Mouse (Mus musculus) heart, postnatal 14 days (tissue): ENCODE data around the gene Pdgfra. TPM values are rescaled to one million over a fixed set of nuclear protein-coding genes. Genes with fewer than 3 reads are reported as not detected.
A peak's percentile ranks its signal among the peaks of the same experiment; 100 is the strongest.

Experiments
- DNase-seq, 2 experiments: peaks; one replicate each; pipeline ENCODE4 v3.0.0; 2021 to 2022
- intact Hi-C: fragments of 180-260 bp; cut with DNase I; formaldehyde crosslinking; loops from one replicate; pipeline ENCODE4 v1.15.1; 2025
- total RNA-seq, 2 experiments: library from RNA; stranded (reverse); gene quantifications; 2 replicates each; pipeline ENCODE4 v1.2.3; 2021

The Pdgfra gene
- total RNA-seq, 2 experiments from 2014 or later: 35.3 to 44.0 TPM

DNA sequence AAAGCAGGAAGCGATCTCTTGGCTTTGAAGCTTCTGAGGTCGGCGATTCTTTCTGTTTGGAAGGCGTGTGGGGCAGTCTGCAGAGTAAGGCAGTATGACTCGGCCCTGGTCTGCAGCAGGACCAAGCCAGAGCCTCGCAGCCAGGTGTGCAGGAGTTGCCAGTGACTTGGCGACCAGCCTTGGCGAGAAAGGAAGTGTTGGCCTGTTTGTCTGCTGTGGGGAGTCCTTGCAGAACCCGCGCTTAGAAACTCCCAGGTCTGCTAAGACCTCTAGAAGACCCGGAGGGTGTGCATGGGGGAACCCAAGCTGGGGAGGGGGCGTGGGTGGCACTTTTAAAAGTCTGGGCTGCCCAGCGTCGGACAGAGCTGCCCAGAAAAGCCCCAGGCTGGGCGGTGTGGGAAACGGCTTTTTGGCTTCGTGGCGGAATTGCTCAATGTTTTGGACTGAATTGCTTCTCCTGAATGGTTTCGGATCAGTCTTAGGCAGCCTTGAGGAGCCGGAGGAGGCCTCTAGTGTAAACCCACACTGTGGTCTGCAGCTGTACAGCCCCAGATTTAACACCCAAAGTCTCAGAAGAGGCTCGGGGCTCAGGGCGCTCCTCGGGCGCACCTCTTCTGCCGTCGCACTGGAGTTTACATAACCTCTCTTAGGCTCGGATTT, 2.0 kb downstream of the Pdgfra start:
- intact Hi-C loops: loop anchor here (2.0 to 10.0 kb wide), 4 partner anchors 361 to 1389 kb away; partner anchors contain the start of genes Lnx1 and Usp46
- DNase-seq: peak; percentile 62

DNA sequence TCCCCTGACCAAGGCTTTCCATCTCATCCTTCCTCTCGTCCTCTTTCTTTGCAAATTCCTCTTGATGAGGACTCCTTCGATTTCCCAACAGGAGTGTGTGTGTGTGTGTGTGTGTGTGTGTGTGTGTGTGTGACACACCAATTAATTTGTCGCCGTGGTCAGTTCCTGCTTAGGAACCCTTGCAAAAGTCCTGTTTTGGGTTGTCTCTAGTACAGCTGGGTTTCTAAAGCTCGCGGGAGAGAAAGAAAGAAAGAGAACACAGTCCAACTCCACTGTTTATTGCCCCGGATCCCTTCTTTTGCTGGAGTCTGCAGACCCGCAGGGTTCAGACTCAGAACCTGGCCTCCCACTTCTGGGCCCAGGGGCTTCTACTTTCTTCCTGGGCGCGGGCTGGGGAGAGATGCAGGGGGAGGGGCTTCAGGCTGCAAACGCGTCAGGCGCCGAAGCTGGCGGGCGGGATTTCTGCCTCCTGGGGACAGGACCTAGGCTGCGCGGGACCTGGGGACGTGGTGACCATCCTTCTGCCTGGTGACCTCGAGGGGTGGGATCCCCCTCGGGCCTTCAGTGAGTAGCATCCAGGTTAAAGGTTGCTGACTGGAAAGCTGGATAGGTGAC, 2.6 kb downstream of the Pdgfra start:
- intact Hi-C loops: loop anchor here (5.0 to 10.0 kb wide), 6 partner anchors 450 to 1467 kb away; partner anchors contain the start of genes Fip1l1, Lnx1 and Usp46
- peak; percentile 53 to 62 for DNase-seq

DNA sequence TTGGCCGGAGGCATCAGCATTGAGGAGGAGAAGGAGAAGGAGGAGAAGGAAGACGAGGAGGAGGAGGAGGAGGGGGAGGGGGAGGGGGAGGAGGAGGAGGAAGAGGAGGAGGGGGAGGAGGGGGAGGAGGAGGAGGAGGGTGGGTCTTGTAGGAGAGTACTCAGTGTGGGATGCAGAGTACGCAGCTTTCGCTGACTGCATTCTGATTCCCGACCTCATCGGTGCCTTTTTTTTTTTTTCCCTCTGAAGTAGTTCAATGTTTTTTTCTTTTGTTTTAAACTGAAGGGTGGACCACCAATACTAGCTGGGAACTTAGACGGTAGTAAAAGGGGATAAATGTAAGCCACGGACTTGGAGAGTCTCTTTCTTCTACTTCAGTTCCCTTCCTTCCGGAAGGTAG, 3.2 kb downstream of the Pdgfra start:
- intact Hi-C loops: loop anchor here (5.0 to 10.0 kb wide), 6 partner anchors 450 to 1468 kb away; partner anchors contain the start of genes Fip1l1, Lnx1 and Usp46
- DNase-seq: no peak

DNA sequence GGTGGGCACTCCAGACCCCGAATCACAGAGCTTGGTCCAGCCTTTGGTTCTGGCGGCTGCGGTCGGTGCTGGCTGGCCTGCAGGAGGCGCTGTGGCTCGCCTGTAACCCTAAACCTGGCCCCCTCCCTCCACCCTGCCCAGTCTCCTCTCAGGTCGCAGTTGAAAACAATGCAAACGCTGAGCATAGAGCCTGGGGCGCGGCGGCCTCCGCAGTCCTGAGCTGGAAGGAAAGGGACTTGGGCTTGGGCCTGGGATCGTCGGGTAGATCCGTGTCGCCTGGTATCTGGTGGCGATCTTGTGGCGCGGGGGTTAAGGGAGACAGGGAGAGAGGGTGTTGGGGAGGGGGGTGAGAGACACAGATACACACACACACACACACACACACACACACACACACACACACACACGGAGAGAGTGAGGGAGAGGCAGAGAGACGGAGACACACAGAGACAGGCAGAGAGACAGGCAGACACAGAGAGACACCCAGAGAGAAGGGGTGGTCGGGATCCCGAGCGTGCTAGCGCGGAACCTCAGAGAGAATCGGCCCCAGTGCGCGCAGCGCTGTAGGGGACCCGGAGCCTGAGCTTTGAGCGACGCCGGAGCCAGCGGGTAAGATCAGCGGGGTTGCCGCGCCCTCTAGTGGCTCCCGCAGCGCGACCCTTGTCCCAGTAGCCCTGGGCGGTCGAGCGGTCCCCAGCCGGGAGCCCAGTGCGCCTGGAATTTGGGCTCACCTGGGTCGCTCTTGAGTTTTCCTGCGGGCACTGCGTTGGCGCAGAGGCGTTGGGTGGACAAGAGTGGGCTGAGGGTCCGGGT, 3.9 kb downstream of the Pdgfra start:
- peak; percentile 91 to 93 for DNase-seq
- intact Hi-C loops: loop anchor here (1.0 to 10.0 kb wide), 9 partner anchors 451 to 1469 kb away; partner anchors contain the start of genes Fip1l1, Lnx1 and Usp46

DNA sequence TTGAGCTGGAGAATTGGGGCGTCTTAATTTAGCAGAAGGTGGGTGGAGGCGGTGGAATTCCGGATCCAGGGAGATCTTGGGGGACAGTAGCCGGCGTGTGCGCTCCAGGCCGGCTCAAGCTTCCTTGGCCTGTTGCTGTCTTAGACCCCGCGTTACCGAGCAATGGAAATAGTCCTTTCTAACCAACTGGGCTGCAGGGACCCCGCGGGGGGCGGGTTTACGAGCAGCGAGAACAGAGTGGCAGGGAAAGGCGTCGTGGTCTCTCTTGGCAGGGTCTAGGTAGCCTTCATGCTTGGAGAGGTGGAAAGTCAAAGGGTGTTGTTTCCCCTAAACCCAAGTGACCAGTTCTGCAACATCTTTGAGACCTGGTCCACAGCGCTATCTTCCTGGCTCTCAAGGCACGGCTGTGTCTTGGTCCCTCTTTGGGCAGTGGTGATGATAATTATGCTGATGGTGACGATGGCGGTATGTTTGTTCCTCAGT, 4.5 kb downstream of the Pdgfra start:
- peak in 1 of 2 experiments; percentile 33 for DNase-seq

DNA sequence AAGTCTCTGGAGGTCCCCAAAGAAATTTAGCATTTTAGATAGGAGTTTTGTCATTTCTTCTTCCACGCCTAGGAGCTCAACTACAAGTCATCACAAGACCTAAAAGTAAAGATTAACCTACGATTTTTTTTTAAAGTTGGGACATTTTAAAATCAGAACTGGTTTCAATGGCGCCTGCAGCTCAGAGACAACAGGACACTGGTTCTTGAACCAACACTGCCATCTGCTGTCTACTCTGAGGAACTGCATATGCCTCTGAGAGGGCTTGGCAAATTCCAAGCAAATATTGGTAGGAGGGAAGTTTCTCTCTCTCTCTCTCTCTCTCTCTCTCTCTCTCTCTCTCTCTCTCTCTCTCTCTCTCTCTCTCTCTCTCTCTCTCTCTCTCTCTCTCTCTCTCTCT, 4.9 kb downstream of the Pdgfra start:
- DNase-seq: peak; percentile 50 to 70
- intact Hi-C loops: loop anchor here (2.0 to 10.0 kb wide), 8 partner anchors 452 to 1470 kb away; partner anchors contain the start of genes Fip1l1, Lnx1 and Usp46

More for the DNA sequence above, 4.5 kb downstream of the Pdgfra start:
- intact Hi-C loops: loop anchor here (1.0 to 10.0 kb wide), 9 partner anchors 452 to 1469 kb away; partner anchors contain the start of genes Fip1l1, Lnx1 and Usp46

DNA sequence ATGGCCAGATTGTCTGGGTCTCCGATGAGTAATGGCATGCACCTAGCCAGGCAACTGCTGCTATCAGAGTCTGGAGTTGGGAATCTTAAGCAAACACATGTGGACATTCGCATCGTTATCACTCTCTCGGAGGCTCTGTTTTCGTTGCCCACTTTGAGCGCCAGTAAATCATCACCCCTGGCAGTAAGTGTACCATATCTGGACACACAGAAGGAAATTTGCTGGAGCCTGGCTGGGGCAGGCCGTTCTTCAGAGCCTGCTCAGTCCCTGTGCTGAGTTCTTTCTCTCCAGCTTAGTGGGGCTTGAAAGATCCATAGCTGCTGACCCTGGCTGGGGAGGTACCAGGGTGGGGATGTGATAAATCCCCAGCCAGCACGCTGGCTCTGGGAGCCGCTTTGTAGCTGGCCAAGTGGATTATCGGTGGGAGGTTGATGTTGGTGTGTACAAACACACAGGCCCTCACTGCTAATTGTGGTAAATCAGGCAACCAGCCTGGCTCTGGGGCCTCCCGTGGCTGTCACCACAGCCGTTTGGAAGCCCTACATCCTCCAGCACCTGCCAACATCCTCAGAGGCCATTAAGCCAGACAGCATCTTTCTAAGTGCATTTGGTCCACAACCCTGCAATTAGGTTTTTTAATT, 8.6 kb downstream of the Pdgfra start:
- intact Hi-C loops: no loop called here
- DNase-seq: no peak

DNA sequence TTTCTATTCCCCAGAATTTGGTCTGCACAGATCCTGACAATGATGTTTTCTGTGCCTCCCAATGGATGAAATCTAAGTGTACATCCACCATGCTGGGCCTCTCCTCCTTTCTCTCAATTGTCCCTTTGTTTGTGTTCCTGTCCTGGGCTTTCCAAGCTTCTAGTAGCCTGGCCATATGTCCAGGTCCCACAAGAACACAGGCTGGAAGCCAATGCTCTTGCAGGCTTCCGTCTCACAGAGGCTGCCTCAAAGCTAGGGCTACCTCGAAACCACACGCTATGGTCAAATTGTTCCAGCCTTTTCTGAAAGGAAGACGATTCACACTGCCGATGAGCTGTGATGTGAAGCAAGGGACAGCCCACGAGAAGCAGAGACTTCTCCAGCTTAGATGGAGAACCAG, 9.5 kb downstream of the Pdgfra start:
- DNase-seq: no peak
- intact Hi-C loops: no loop called here

DNA sequence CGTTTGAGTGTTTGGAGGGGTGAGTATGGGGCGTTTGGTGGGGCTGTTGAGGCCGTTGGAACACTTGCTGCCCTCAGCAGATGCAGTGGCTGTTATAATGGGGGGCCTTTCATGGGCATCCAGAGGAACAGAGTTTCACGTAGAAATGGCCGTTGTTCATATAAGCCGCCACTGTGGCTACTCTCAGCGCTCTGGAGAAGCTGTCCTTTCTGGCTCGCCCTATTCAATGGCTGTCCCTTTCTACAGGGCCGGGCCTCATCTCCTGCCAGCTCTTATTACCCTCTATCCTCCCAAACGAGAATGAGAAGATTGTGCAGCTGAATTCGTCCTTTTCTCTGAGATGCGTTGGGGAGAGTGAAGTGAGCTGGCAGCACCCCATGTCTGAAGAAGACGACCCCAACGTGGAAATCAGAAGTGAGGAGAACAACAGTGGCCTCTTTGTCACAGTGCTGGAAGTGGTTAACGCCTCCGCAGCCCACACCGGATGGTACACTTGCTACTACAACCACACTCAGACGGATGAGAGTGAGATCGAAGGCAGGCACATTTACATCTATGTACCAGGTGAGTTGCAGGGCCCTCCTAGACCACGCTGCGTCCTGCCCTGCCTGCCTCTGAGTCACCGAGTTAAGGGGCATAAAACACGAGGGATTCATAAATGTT, 11.3 kb downstream of the Pdgfra start:
- DNase-seq: no peak

DNA sequence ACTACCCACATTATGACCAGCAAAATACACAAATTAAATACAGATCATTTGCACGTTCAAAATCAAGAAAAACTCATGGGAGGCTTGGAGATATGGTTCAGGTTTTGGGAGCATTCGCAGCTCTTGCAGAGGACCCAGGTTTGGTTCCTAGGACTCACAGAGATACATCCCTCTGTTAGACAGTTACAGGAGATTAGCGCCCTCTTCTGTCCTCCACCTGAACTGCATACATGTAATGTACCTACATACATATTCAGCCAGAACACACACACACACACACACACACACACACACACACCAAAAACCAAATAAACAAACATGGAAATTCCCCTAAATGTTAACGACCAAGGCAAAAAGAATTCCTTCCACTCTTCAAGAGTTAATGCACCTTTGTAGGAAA, 12.6 kb downstream of the Pdgfra start:
- DNase-seq: peak; percentile 21 to 26
- intact Hi-C loops: no loop called here

More for the DNA sequence above, 11.3 kb downstream of the Pdgfra start:
- intact Hi-C loops: no loop called here

DNA sequence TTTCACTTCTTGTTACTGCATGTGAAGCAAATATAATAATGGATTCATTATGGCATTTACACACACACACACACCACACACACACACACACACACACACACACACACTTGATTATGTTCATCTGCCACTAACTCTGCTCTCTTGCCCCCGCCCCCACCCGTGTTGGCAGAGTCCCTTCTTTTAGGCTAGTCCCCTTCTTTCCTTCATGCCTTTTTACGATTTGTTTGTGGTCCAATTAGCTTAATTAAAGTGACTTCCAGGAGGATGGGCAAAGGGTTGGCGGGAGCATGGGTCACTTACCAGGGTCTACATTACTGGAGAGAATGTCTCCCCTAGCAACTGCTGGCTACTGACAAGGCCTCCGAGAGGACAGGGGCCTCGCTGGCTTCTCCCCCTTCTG, 17.7 kb downstream of the Pdgfra start:
- intact Hi-C loops: no loop called here
- DNase-seq: no peak

DNA sequence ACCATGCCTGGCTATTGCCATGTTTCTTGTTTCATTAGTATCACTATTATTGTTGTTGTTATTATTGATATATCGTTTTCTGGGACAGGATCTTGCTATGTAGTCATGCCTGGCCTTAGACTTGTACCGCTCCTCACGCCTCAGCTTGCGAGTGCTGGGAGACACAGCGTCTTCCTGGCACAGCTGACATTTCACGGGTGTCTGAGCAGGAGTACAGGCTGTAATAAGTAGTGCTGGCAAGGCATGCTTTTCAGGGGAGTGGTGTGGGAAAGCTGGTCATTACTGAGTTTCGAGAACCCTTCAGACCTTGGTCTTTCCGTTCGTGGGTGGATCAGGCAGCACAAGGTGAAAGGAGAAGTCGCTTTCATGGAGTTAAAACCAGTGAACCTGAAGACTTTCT, 19.8 kb downstream of the Pdgfra start:
- no peak for DNase-seq
- intact Hi-C loops: no loop called here

DNA sequence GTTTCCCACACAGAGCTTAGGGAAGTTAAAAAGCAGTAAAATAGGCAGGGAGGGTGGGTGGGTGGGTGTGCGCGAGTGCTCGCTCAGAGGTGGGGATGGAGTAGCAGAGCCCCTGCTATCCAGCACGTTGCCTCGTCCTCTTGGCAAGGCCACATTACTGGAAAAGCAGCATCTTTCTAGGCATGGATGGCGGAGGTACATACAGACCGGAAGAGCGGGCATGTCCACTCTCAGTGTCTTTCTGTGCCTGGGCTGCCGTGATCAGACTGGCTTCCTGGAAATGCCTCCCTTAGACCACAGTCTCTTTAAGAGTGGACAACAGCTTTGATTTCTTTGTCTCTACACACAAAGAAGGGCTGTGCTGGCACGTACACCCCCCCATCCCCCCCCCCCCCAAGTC, 27.2 kb downstream of the Pdgfra start:
- DNase-seq: no peak
- intact Hi-C loops: no loop called here

DNA sequence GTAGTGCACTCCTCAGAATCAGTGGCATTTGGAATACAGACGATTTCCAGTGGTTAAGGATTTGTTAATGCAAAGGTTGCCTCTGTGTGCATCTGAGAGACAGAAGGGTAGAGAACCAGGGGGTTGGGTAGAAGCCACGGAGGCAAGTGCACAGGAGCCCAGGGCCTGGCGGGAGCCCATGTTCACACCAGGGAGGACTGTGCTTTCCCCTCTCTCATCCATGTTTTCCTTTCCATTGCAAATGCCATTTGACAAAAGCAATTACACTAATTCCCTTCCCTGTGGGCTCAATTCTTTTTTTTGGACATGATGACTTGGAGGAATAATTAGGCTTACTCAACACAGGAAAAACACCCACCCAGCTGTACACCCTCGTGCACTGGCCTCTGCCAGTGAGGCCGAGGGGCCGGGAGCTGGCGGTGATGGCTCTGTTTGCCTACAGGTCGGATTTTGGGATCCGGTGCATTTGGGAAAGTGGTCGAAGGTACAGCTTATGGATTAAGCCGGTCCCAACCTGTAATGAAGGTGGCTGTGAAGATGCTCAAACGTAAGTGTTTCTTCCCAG, 27.7 kb downstream of the Pdgfra start:
- intact Hi-C loops: no loop called here

DNA sequence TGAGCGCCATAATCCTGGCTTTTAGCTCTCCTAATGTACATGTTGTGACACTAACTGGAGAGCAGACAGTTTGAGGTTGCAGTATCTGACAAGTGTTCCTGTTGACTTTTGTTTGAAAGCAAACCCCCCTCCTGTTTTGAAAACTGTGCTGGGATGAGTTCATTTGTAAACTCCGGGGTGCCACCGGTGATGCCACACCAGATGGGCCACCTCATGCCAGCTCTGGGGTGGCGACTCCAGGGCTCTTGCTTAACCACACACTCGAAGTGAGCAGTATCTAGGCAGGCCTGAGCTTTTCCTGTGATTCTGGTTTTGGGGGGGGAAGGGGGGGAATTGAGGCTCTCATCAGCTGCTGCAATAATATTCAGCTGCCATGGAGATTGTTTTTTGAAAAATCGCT, 31.6 kb downstream of the Pdgfra start:
- intact Hi-C loops: no loop called here
- DNase-seq: no peak

More for the DNA sequence above, 27.7 kb downstream of the Pdgfra start:
- no peak for DNase-seq

DNA sequence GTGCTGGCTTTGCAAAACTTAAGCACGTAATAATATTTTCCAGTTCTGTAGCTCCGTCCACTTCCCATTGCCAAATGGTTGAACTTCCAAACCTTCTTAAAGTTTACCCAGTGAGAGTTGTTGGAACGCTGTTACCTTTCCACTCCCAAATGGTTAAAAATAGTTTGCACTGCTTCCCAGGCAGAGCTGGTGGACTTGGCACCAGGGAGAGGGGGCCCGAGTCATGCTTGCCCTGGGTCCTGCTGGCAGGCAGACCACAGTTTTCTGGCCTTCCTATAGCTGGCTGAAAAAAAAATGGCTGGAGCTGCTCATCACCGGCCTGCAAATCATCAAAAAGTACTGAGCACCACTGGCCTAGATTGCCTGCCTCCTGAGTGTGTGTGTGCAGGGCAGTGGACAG, 32.0 kb downstream of the Pdgfra start:
- intact Hi-C loops: no loop called here

DNA sequence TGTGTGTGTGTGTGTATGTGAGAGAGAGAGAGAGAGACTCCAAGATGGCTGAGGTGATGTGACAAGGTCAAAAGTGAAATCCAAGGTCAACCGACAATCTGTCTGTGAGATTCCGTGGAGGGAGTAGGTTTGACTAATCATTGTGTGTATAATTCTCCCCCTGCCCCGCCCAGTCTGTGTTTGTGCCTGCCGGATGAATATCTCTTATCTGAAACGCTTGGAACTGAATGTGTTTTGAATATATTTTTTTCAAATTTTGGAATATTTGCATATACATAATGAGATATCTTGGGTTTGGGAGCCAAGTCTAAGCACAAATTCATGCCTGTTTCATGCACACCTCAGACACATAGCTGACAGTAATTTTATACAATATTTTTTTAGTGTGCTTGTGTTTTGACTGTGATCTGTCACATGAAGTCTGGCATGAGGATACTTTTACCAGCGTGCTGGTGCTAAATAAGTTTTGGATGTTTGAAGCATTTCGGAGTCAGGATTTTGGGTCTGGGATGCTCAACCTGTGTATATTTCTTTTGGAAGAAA, 32.7 kb downstream of the Pdgfra start:
- DNase-seq: no peak
- intact Hi-C loops: no loop called here

More for the DNA sequence above, 32.0 kb downstream of the Pdgfra start:
- no peak for DNase-seq

DNA sequence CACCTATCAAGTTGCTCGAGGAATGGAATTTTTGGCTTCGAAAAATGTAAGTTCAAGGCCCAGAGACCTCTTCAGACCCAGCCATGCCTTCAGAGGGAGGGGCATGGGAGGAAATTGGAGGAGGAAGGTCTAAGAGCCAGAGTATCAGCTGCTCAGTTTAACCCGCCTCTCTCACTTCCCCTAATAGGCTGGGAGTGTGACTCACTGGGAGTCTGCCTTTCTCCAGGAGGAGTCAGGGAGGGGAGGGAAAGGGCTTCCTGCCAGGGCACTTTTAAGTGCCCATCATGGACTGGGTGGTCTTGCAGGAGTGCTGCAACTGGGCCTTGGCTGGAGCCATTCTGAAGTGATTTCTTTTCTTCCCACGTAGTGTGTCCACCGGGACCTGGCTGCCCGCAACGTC, 33.5 kb downstream of the Pdgfra start:
- DNase-seq: peak in 1 of 2 experiments; percentile 24
- intact Hi-C loops: no loop called here
